Mouse (Mus musculus): ENCODE results near the gene Ggt5. TPM values are rescaled to one million over a fixed set of nuclear protein-coding genes. Genes with fewer than 3 reads are reported as not detected.

Ggt5 gene
- polyA plus RNA-seq, 1 experiment from 2014 or later = 2.2 TPM

GRCm38 (mm10) chr10:75568851-75569250 lies 20.3 kb upstream of the Ggt5 start:
- no peak overlapping the region for H3K4me3 ChIP-seq (replicated peaks)
- no peaks in the 10 kb centered on the region for H3K36me3 ChIP-seq
- ATAC-seq (ENCODE audit: low FRiP score) = no peak
- H3K9ac ChIP-seq (replicated peaks) = no peak overlapping the region
- 17% methylated on average over 4 of the region's 4 CpGs for WGBS
- peaks cover 8% of the 10 kb centered on the region; the same call in 1 of the 2 replicates for H3K27me3 ChIP-seq (replicated peaks)
- H3K27ac ChIP-seq (replicated peaks) = no peak overlapping the region
- no peaks in the 10 kb centered on the region for H3K9me3 ChIP-seq (replicated peaks)
- no peak overlapping the region for H3K4me2 ChIP-seq
- peaks cover 2% of the 10 kb centered on the region; the same call in 1 of the 2 replicates for H3K4me1 ChIP-seq

GRCm38 (mm10) chr10:75570981-75571657 lies 18.0 kb upstream of the Ggt5 start:
- no peak for ATAC-seq (ENCODE audit: low FRiP score)

GRCm38 (mm10) chr10:75571937-75572336 lies 17.2 kb upstream of the Ggt5 start:
- Histone ChIP-seq H3K9ac (replicated peaks) (no peak overlapping the region), H3K27ac (replicated peaks) (no peak overlapping the region), H3K27me3 (replicated peaks) (peaks cover 4% of the 10 kb centered on the region; the same call in 1 of the 2 replicates), H3K4me3 (replicated peaks) (no peak overlapping the region), H3K36me3 (no peaks in the 10 kb centered on the region), H3K4me2 (no peak overlapping the region), H3K4me1 (peaks cover 2% of the 10 kb centered on the region; the same call in 1 of the 2 replicates), H3K9me3 (replicated peaks) (no peaks in the 10 kb centered on the region)
- 55% methylated on average over 9 of the region's 9 CpGs for whole genome bisulfite sequencing
- ATAC-seq (ENCODE audit: low FRiP score) = no peak

More at GRCm38 (mm10) chr10:75570981-75571657, 18.0 kb upstream of the Ggt5 start:
- 27% methylated on average over 10 of the region's 10 CpGs for WGBS
- no peak overlapping the region for H3K27ac ChIP-seq (replicated peaks)
- no peak overlapping the region for H3K4me2 ChIP-seq
- peaks cover 4% of the 10 kb centered on the region; the same call in 1 of the 2 replicates for H3K27me3 ChIP-seq (replicated peaks)
- no peak overlapping the region for H3K9ac ChIP-seq (replicated peaks)
- H3K36me3 ChIP-seq = no peaks in the 10 kb centered on the region
- peaks cover 2% of the 10 kb centered on the region; the same call in 1 of the 2 replicates for H3K4me1 ChIP-seq
- H3K9me3 ChIP-seq (replicated peaks) = no peaks in the 10 kb centered on the region
- H3K4me3 ChIP-seq (replicated peaks) = no peak overlapping the region

GRCm38 (mm10) chr10:75573181-75573580 lies 16.0 kb upstream of the Ggt5 start:
- 55% methylated on average over 10 of the region's 10 CpGs for WGBS
- H3K9ac ChIP-seq (replicated peaks) = no peak overlapping the region
- ATAC-seq (ENCODE audit: low FRiP score) = no peak
- H3K4me2 ChIP-seq = no peak overlapping the region
- H3K9me3 ChIP-seq (replicated peaks) = no peaks in the 10 kb centered on the region
- H3K27me3 ChIP-seq (replicated peaks) = peaks cover 4% of the 10 kb centered on the region; the same call in 1 of the 2 replicates
- no peak overlapping the region for H3K27ac ChIP-seq (replicated peaks)
- no peaks in the 10 kb centered on the region for H3K36me3 ChIP-seq
- H3K4me1 ChIP-seq = peaks cover 2% of the 10 kb centered on the region; the same call in 1 of the 2 replicates
- H3K4me3 ChIP-seq (replicated peaks) = no peak overlapping the region

GRCm38 (mm10) chr10:75573965-75574364 lies 15.2 kb upstream of the Ggt5 start:
- no peak for ATAC-seq (ENCODE audit: low FRiP score)
- Histone ChIP-seq H3K4me3 (replicated peaks) (no peak overlapping the region), H3K9me3 (replicated peaks) (no peaks in the 10 kb centered on the region), H3K36me3 (no peaks in the 10 kb centered on the region), H3K27ac (replicated peaks) (no peak overlapping the region), H3K4me2 (no peak overlapping the region), H3K4me1 (no peaks in the 10 kb centered on the region), H3K27me3 (replicated peaks) (no peaks in the 10 kb centered on the region), H3K9ac (replicated peaks) (no peak overlapping the region)
- WGBS = 88% methylated on average over 9 of the region's 9 CpGs

GRCm38 (mm10) chr10:75579129-75579528 lies 10.0 kb upstream of the Ggt5 start:
- WGBS = 93% methylated on average over 6 of the region's 6 CpGs
- ATAC-seq (ENCODE audit: low FRiP score) = no peak
- Histone ChIP-seq H3K4me1 (no peaks in the 10 kb centered on the region), H3K4me3 (replicated peaks) (no peak overlapping the region), H3K9ac (replicated peaks) (no peak overlapping the region), H3K27me3 (replicated peaks) (no peaks in the 10 kb centered on the region), H3K9me3 (replicated peaks) (no peaks in the 10 kb centered on the region), H3K36me3 (no peaks in the 10 kb centered on the region), H3K4me2 (no peak overlapping the region), H3K27ac (replicated peaks) (no peak overlapping the region)

GRCm38 (mm10) chr10:75585876-75586552 lies 3.1 kb upstream of the Ggt5 start:
- Histone ChIP-seq H3K27me3 (replicated peaks) (0 out of 2 replicates have a peak, but pooled peaks cover 4% of the 10 kb centered on the region), H3K36me3 (no peaks in the 10 kb centered on the region), H3K9ac (replicated peaks) (no peak overlapping the region), H3K4me2 (peak overlapping the region; percentile 43), H3K27ac (replicated peaks) (no peak overlapping the region), H3K4me1 (peaks cover 19% of the 10 kb centered on the region), H3K4me3 (replicated peaks) (no peak overlapping the region), H3K9me3 (replicated peaks) (no peaks in the 10 kb centered on the region)
- 21% methylated on average over 20 of the region's 20 CpGs for WGBS
- peak; percentile 80 for ATAC-seq (ENCODE audit: low FRiP score)

- ATAC-seq (ENCODE audit: low FRiP score) = no peak; the same call in 1 of the 2 replicates
- no peak overlapping the region for H3K27ac ChIP-seq (replicated peaks)
- no peaks in the 10 kb centered on the region for H3K9me3 ChIP-seq (replicated peaks)
- peak overlapping the region; percentile 43; the same call in 1 of the 2 replicates for H3K4me2 ChIP-seq
- 0 out of 2 replicates have a peak, but pooled peaks cover 4% of the 10 kb centered on the region for H3K27me3 ChIP-seq (replicated peaks)
- H3K4me3 ChIP-seq (replicated peaks) = no peak overlapping the region
- H3K9ac ChIP-seq (replicated peaks) = no peak overlapping the region
- H3K36me3 ChIP-seq = no peaks in the 10 kb centered on the region
- 83% methylated on average over 1 of the region's 1 CpGs for WGBS
- peaks cover 19% of the 10 kb centered on the region for H3K4me1 ChIP-seq
Measured at GRCm38 (mm10) chr10:75586553-75586879, 2.6 kb upstream of the Ggt5 start.

- H3K4me1 ChIP-seq = peaks cover 19% of the 10 kb centered on the region
- no peak overlapping the region for H3K27ac ChIP-seq (replicated peaks)
- no peak overlapping the region for H3K4me3 ChIP-seq (replicated peaks)
- H3K9me3 ChIP-seq (replicated peaks) = no peaks in the 10 kb centered on the region
- H3K9ac ChIP-seq (replicated peaks) = no peak overlapping the region
- H3K27me3 ChIP-seq (replicated peaks) = 0 out of 2 replicates have a peak, but pooled peaks cover 4% of the 10 kb centered on the region
- no peak overlapping the region for H3K4me2 ChIP-seq
- H3K36me3 ChIP-seq = no peaks in the 10 kb centered on the region
- 89% methylated on average over 4 of the region's 4 CpGs for WGBS
- no peak for ATAC-seq (ENCODE audit: low FRiP score)
Measured at GRCm38 (mm10) chr10:75587781-75588180, 1.4 kb upstream of the Ggt5 start.

- 54% methylated on average over 5 of the region's 5 CpGs for WGBS
Measured at GRCm38 (mm10) chr10:75588336-75588735, 804 bp upstream of the Ggt5 start.

GRCm38 (mm10) chr10:75589651-75590050 lies 511 bp downstream of the Ggt5 start:
- Histone ChIP-seq H3K27me3 (replicated peaks) (0 out of 2 replicates have a peak, but pooled peaks cover 4% of the 10 kb centered on the region), H3K27ac (replicated peaks) (no peak overlapping the region), H3K36me3 (no peaks in the 10 kb centered on the region), H3K4me2 (no peak overlapping the region), H3K9ac (replicated peaks) (no peak overlapping the region), H3K4me3 (replicated peaks) (no peak overlapping the region), H3K4me1 (peaks cover 19% of the 10 kb centered on the region), H3K9me3 (replicated peaks) (no peaks in the 10 kb centered on the region)
- 86% methylated on average over 16 of the region's 16 CpGs for WGBS
- no peak for ATAC-seq (ENCODE audit: low FRiP score)

More at GRCm38 (mm10) chr10:75588336-75588735, 804 bp upstream of the Ggt5 start:
- H3K9me3 ChIP-seq (replicated peaks) = no peaks in the 10 kb centered on the region
- 0 out of 2 replicates have a peak, but pooled peaks cover 4% of the 10 kb centered on the region for H3K27me3 ChIP-seq (replicated peaks)
- H3K36me3 ChIP-seq = no peaks in the 10 kb centered on the region
- H3K9ac ChIP-seq (replicated peaks) = no peak overlapping the region
- H3K4me2 ChIP-seq = no peak overlapping the region
- peaks cover 19% of the 10 kb centered on the region for H3K4me1 ChIP-seq
- H3K4me3 ChIP-seq (replicated peaks) = no peak overlapping the region
- ATAC-seq (ENCODE audit: low FRiP score) = no peak
- no peak overlapping the region for H3K27ac ChIP-seq (replicated peaks)

Measured in neural tube, embryonic 15.5 days (tissue).